Mouse (Mus musculus) neural tube, embryonic 14.5 days (tissue): ENCODE results near the gene Aars2. TPM values are rescaled to one million over a fixed set of nuclear protein-coding genes. Genes with fewer than 3 reads are reported as not detected.

Experiments used
- ATAC-seq: fragments of 200-750 bp; cut with Nextera tagmentation; 2 replicates; pipeline ENCODE4 v1.8.0; 2017; ENCODE audit warnings: low read depth, mild to moderate bottlenecking, moderate TSS enrichment, moderate library complexity
- H3K27ac ChIP-seq: fragments of 300-500 bp; sonication (generic); 2 replicates; pipeline ENCODE4 v1.5.1; 2014; ENCODE audit warnings: low read depth, mild to moderate bottlenecking, control low read depth, low read length, moderate library complexity, mixed read lengths
- H3K27me3 ChIP-seq: fragments of 300-500 bp; sonication (generic); 2 replicates; pipeline ENCODE4 v1.6.1; 2014; ENCODE audit warnings: low read length; ENCODE audit not compliant: control insufficient read depth, insufficient read depth
- H3K36me3 ChIP-seq: fragments of 300-500 bp; sonication (generic); 2 replicates; pipeline ENCODE4 v1.6.1; 2014; ENCODE audit warnings: low read length, mixed read lengths; ENCODE audit not compliant: control insufficient read depth, insufficient read depth
- H3K4me1 ChIP-seq: fragments of 300-500 bp; sonication (generic); 2 replicates; pipeline ENCODE4 v1.6.1; 2014; ENCODE audit warnings: low read length; ENCODE audit not compliant: control insufficient read depth, insufficient read depth
- H3K4me2 ChIP-seq: fragments of 300-500 bp; sonication (generic); 2 replicates; pipeline ENCODE4 v1.6.1; 2014; ENCODE audit warnings: mild to moderate bottlenecking, low read depth, low read length, control low read depth
- H3K4me3 ChIP-seq: fragments of 300-500 bp; sonication (generic); 2 replicates; pipeline ENCODE4 v1.5.1; 2014; ENCODE audit warnings: low read depth, low read length, control low read depth, mixed read lengths
- H3K9ac ChIP-seq: fragments of 300-500 bp; sonication (generic); replicated peaks from 2 replicates; pipeline ENCODE4 v1.6.1; 2014; ENCODE audit warnings: low read depth, mild to moderate bottlenecking, control low read depth, low read length, mixed read lengths
- H3K9me3 ChIP-seq: fragments of 300-500 bp; sonication (generic); 2 replicates; pipeline ENCODE4 v1.6.1; 2016; ENCODE audit warnings: low read length; ENCODE audit not compliant: control insufficient read depth
- WGBS: fragments of 180-500 bp; shearing (Covaris S2); extraction: QIAGEN DNeasy Blood & Tissue Kit; methylation state at CpG from one replicate; pipeline ENCODE4 v1.1.7; 2014; 5-methylcytosine and 5-hydroxymethylcytosine counted together
- polyA plus RNA-seq: library from polyadenylated mRNA; unstranded; fragments of >200 nt; fragmentation: Nextera tagmentation; extraction: Ambion mirVana; gene quantifications from 2 replicates; pipeline ENCODE4 v1.2.1, GENCODE M21; 2014

Aars2 gene
- polyA plus RNA-seq, 1 experiment from 2014 or later, result 14.0 TPM

GRCm38 (mm10) chr17:45473667-45474066, 33.0 kb upstream of the Aars2 start:
- Histone ChIP-seq H3K4me1 (peaks cover 6% of the 10 kb centered on the region), H3K9me3 (no peaks in the 10 kb centered on the region), H3K4me2 (no peak overlapping the region), H3K9ac (no peak overlapping the region), H3K27me3 (no peaks in the 10 kb centered on the region), H3K4me3 (no peak overlapping the region), H3K36me3 (no peaks in the 10 kb centered on the region), H3K27ac (no peak overlapping the region)
- ATAC-seq, result no peak
- WGBS, result 77% methylated on average over 6 of the region's 6 CpGs

GRCm38 (mm10) chr17:45474146-45474545, 32.5 kb upstream of the Aars2 start:
- peaks cover 6% of the 10 kb centered on the region for H3K4me1 ChIP-seq
- H3K27ac ChIP-seq, result no peak overlapping the region
- no peak overlapping the region for H3K9ac ChIP-seq
- peak overlapping the region; percentile 59 for H3K4me2 ChIP-seq
- H3K27me3 ChIP-seq, result no peaks in the 10 kb centered on the region
- no peaks in the 10 kb centered on the region for H3K9me3 ChIP-seq
- no peaks in the 10 kb centered on the region for H3K36me3 ChIP-seq
- ATAC-seq, result peak; percentile 19; the same call in 1 of the 2 replicates
- H3K4me3 ChIP-seq, result peak overlapping the region; percentile 32
- whole genome bisulfite sequencing, result 69% methylated on average over 8 of the region's 8 CpGs

- H3K36me3 ChIP-seq, result no peaks in the 10 kb centered on the region
- no peaks in the 10 kb centered on the region for H3K9me3 ChIP-seq
- peaks cover 6% of the 10 kb centered on the region for H3K4me1 ChIP-seq
- H3K27ac ChIP-seq, result no peak within 1 kb of the TSS
- H3K9ac ChIP-seq, result peak within 1 kb of the TSS; percentile 35
- no peaks in the 10 kb centered on the region for H3K27me3 ChIP-seq
- ATAC-seq, result peak; percentile 87
- 4% methylated on average over 30 of the region's 30 CpGs for WGBS
- peak within 1 kb of the TSS; percentile 59 for H3K4me2 ChIP-seq
- peak within 1 kb of the TSS; percentile 32 for H3K4me3 ChIP-seq
Measured at GRCm38 (mm10) chr17:45474669-45475465, 31.8 kb upstream of the Aars2 start, which contains the start of gene Spats1. TSS of gene Spats1 (minus strand) at chr17:45475415.

- peak; percentile 58; the same call in 1 of the 2 replicates for ATAC-seq
- no peaks in the 10 kb centered on the region for H3K27me3 ChIP-seq
- H3K4me3 ChIP-seq, result no peak overlapping the region
- no peak overlapping the region for H3K27ac ChIP-seq
- H3K9me3 ChIP-seq, result 0 out of 2 replicates have a peak, but pooled peaks cover 2% of the 10 kb centered on the region
- no peak overlapping the region for H3K4me2 ChIP-seq
- H3K9ac ChIP-seq, result no peak overlapping the region
- 21% methylated on average over 12 of the region's 12 CpGs for WGBS
- peaks cover 6% of the 10 kb centered on the region for H3K4me1 ChIP-seq
- no peaks in the 10 kb centered on the region for H3K36me3 ChIP-seq
Measured at GRCm38 (mm10) chr17:45478234-45478825, 28.3 kb upstream of the Aars2 start.

- no peak for ATAC-seq
- no peaks in the 10 kb centered on the region for H3K27me3 ChIP-seq
- 40% methylated on average over 2 of the region's 2 CpGs for WGBS
Measured at GRCm38 (mm10) chr17:45480429-45480828, 26.2 kb upstream of the Aars2 start.

GRCm38 (mm10) chr17:45485581-45485980, 21.1 kb upstream of the Aars2 start:
- WGBS, result 92% methylated on average over 7 of the region's 7 CpGs
- no peak overlapping the region for H3K9ac ChIP-seq
- H3K27ac ChIP-seq, result no peak overlapping the region
- ATAC-seq, result no peak
- H3K36me3 ChIP-seq, result no peaks in the 10 kb centered on the region
- H3K9me3 ChIP-seq, result 0 out of 2 replicates have a peak, but pooled peaks cover 2% of the 10 kb centered on the region
- no peak overlapping the region for H3K4me2 ChIP-seq
- H3K4me1 ChIP-seq, result no peaks in the 10 kb centered on the region
- no peaks in the 10 kb centered on the region for H3K27me3 ChIP-seq
- H3K4me3 ChIP-seq, result no peak overlapping the region

More at GRCm38 (mm10) chr17:45480429-45480828, 26.2 kb upstream of the Aars2 start:
- H3K4me2 ChIP-seq, result no peak overlapping the region
- no peaks in the 10 kb centered on the region for H3K4me1 ChIP-seq
- H3K4me3 ChIP-seq, result no peak overlapping the region
- H3K36me3 ChIP-seq, result no peaks in the 10 kb centered on the region
- H3K27ac ChIP-seq, result no peak overlapping the region
- no peak overlapping the region for H3K9ac ChIP-seq
- H3K9me3 ChIP-seq, result 0 out of 2 replicates have a peak, but pooled peaks cover 2% of the 10 kb centered on the region

- WGBS, result 26% methylated on average over 5 of the region's 5 CpGs
- Histone ChIP-seq H3K9ac (no peak overlapping the region), H3K27ac (no peak overlapping the region), H3K36me3 (no peaks in the 10 kb centered on the region), H3K4me3 (no peak overlapping the region), H3K27me3 (no peaks in the 10 kb centered on the region), H3K9me3 (no peaks in the 10 kb centered on the region), H3K4me2 (no peak overlapping the region), H3K4me1 (no peaks in the 10 kb centered on the region)
- no peak for ATAC-seq
Measured at GRCm38 (mm10) chr17:45487216-45487615, 19.4 kb upstream of the Aars2 start.

GRCm38 (mm10) chr17:45488321-45489254, 18.1 kb upstream of the Aars2 start:
- H3K27ac ChIP-seq, result no peak overlapping the region
- H3K27me3 ChIP-seq, result no peaks in the 10 kb centered on the region
- H3K4me2 ChIP-seq, result no peak overlapping the region
- H3K4me1 ChIP-seq, result no peaks in the 10 kb centered on the region
- WGBS, result 88% methylated on average over 23 of the region's 23 CpGs
- H3K4me3 ChIP-seq, result no peak overlapping the region
- H3K9me3 ChIP-seq, result no peaks in the 10 kb centered on the region
- no peak for ATAC-seq
- H3K36me3 ChIP-seq, result no peaks in the 10 kb centered on the region
- H3K9ac ChIP-seq, result no peak overlapping the region
